Mouse (Mus musculus) c-Kit-negative CD71-positive TER-119-positive erythroid progenitor cells, embryonic 14.5 days (primary cell): ENCODE results near the gene Unc119b.
"Not testable (repeated sequence)": the region's sequence is repeated elsewhere in the genome, so short reads cannot be mapped to it uniquely, and the experiment has no call there.

Source experiments
- DNase-seq: peaks from one replicate; pipeline ENCODE4 v3.0.0-alpha.2; 2013; ENCODE audit warnings: low read depth, low spot score

Gene Unc119b

GRCm38 (mm10) chr5:115139124-115139523, 4.3 kb upstream of the Unc119b start:
- DNase-seq: no peak

- DNase-seq: no peak
These were observed 1.3 kb downstream of the Unc119b start for GRCm38 (mm10) chr5:115133358-115134066.

DNA sequence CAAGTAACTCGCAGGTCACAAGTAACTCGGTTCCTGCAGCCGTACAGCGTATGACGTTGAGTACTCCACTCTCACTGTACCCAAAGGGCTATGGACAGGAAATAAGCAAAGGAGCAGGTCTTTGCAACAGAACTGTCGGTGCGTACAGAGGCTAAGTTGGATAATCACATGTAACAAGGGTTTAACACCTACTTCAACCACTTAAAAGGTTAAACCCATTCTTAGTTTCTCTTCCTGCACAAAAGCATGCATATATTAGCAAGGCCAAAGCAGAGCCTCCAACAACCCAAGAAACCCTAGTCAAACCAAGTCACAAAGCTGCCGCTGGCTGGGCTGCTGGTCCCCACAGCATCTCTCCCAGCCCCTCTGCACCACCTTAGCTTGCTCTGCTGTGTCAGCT, 2.3 kb downstream of the Unc119b start:
- no peak for DNase-seq

DNA sequence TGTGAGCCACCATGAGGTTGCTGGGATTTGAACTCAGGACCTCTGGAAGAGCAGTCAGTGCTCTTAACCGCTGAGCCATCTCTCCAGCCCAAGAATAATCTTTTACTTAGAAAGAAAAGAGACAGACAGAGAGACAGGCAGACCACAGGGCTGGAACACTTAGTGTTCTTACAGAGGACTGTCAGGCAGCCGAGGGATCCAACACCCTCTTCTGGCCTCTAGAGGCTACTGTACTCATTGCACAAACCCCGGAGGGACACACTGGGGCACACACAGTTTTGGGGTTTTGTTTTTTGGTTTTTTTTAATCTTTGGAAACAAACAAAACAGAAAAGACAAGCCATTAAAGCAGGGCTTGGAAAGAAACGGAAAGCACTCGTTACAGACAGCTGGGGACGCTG, 5.4 kb downstream of the Unc119b start:
- no peak for DNase-seq

GRCm38 (mm10) chr5:115127421-115128179, 7.2 kb downstream of the Unc119b start:
- no peak for DNase-seq

DNA sequence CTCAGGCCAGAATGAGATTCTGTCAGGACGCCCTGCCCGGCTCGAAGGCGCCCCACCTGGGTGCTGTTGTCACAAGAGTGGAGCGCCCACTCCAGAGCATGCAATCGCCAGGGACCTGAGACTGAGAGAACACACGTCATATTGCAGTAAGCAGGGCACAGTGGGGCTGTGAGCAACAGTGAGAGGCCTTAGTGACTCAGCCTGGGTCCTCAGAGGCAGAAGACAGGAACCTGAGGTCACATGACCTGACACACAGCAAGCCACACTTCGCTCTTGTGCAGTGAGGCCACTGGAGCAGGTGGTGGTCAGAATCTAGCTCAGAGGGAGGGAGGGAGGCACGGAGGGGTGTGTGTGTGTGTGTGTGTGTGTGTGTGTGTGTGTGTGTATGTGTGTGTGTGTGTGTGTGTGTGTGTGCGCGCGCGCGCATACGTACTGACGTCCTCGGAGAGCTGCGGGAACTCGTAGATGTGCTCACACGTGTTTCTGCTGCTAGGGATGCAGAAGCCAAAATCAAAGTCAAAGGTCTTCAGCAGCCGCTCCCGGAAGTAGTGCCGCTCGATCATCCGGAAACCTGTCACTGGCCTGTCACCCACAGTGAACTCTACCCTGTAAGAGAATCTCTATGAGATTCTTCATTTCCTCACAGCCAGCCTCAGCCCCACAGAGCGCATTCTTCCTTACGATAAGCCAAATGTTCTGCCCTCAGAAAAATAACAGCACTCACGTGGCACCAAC, 8.0 kb downstream of the Unc119b start:
- no peak for DNase-seq

DNA sequence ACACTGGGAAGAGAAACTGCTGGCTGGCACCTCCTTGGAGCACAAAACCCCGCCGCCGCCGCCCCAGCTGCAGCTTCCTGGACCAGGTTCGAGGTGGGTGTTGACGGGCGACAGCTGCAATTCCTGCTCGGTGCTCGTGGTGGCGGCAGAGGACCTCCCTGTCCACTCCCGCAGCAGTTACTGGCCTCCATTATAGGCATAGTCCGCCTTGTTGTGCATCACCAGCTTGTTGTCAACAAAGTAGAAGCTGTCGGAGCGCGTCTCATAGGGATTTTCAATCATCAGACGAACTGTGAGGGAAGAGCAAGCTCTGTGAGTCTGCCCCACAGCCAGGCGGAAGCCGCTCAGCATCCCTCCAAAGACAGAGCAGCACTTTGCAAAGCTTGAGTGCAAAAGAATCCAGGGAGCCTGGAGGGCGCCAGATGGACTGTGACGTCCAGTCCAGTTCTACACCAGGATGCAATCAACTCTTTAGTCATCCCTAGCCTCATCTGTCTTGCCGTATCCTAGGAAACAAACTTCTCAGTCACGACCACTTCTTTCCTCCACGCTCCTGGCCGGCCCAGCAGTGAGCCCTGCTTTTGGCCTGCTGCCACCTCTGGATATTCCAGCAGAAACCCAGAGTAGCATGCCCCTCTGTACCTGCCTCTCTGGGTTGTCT, 9.4 kb downstream of the Unc119b start:
- peak; percentile 21 for DNase-seq

- no peak for DNase-seq
These were observed 10.1 kb downstream of the Unc119b start for GRCm38 (mm10) chr5:115124690-115125089.

DNA sequence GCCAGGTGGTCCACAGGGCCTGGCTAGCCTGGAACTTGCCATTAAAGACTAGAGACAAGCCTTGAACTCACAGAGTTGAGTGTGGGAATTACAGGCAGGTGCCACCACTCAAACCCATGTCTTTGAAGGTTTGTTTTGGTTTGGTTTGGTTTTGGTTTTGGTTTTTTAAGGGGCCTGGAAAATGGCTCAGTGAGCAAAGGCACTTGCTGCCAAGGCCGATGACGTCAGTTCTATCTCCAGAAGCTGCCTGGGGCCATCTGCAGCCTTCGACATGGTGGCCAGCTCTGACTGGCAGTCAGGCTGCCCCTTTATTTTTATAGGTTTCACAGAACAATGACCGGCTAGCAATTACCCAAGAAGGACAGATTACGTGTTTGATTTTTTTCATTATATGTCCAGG, 13.8 kb downstream of the Unc119b start:
- no peak for DNase-seq

- DNase-seq: peak; percentile 63
These were observed 15.7 kb downstream of the Unc119b start, which contains the start of gene Acads for GRCm38 (mm10) chr5:115118961-115119570. Acads (minus strand) TSS chr5:115119346.

- no peak for DNase-seq
These were observed 17.3 kb downstream of the Unc119b start for GRCm38 (mm10) chr5:115117467-115117866.

DNA sequence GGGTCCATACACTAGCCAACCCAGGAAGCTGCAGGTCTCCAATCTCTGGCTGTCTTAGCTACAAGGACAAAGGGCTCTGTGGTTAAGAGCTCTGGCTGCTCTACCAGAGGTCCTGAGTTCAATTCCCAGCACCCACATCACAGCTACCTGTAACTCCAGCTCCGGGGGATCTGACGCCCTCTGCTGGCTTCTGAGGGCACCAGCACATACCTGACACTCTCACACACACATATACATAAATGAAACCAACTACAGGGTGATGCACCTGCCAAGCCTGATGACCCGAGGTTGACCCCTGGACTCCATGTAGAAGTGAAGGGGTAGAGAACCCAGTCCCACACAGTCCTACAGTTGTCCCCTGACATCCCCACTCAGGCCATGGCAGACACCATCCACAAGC, 18.3 kb downstream of the Unc119b start:
- DNase-seq: no peak

DNA sequence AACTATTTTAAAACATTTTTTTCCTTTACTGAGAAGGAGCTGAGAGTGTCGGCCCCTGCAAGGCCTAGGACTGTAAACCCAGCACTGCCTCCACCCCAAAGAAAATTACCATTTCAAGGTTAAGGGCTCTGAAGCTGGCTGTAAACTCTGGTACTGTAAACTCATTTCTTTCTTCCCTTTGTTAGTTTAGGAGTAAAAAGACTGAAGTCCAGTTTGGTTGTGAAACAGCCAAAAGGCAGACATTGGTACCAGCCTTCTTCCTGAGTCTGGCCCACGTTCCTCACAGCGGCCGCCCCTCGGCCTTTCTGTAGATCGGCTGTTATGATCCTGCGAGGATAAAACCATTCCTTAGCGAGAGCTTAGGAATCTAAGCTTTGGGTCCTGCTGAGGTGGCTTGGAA, 20.3 kb downstream of the Unc119b start:
- no peak for DNase-seq

GRCm38 (mm10) chr5:115113244-115113643, 21.5 kb downstream of the Unc119b start:
- no peak for DNase-seq

DNA sequence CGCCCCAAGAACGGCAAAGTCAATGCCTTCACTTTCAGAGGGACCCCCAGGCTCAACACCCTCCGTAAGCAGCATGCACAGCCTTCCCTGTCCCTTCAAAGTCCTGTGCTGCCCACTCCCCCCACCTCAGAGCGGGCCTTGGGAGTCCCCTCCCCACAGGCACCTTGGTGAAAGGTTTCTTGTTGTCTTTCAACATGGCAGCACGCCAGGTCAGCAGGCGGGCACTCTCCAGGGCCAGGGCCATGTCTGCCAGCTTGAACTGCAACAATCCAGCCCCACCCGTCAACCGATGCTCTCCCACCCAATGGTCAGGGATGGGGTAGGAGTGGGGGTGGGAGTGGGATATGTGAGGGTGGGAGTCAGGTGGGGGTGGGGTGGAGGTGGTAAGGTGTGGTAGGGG, 23.6 kb downstream of the Unc119b start:
- no peak for DNase-seq

DNA sequence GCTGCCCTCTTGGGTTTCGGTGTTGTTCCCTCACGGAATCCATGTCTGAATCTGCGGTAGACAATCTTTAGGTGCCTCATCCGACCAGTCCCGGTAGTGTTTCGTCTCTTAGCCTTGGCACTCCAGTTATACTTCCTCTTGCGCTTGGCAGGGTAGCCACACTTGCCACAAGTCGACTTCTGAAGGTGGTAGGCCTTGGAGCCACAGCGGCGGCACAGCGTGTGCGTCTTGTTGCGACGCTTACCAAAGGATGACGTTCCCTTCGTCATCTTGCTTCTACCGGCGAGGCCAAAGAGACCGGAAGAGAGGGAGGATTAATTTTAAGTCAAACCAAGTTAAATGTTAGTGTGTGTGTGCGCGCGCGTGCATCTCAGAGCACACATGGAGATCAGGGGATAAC, 31.5 kb downstream of the Unc119b start:
- DNase-seq: not testable (repeated sequence)

- no peak for DNase-seq
These were observed 32.5 kb downstream of the Unc119b start for GRCm38 (mm10) chr5:115102231-115102630.

- DNase-seq: no peak
These were observed 34.3 kb downstream of the Unc119b start for GRCm38 (mm10) chr5:115100473-115100872.

DNA sequence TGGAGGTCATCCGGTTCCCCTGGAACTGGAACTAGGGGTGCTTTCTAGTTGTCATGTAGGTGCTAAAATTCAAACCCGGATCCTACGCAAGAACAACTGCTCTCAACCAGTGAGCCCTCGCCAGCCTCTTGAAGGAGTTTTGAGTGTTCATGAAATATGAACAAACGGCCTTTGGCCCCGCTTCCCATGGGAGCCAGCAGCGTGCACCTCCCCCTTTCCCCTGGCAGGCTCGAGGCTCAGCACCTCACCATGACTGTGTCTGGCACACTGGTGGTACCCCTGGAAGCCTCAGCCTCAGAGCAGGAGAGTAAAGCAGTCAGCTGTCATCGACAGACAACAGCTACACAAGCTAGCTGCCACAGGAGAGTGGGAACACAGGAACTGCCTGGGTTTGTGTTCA, 34.8 kb downstream of the Unc119b start:
- no peak for DNase-seq

DNA sequence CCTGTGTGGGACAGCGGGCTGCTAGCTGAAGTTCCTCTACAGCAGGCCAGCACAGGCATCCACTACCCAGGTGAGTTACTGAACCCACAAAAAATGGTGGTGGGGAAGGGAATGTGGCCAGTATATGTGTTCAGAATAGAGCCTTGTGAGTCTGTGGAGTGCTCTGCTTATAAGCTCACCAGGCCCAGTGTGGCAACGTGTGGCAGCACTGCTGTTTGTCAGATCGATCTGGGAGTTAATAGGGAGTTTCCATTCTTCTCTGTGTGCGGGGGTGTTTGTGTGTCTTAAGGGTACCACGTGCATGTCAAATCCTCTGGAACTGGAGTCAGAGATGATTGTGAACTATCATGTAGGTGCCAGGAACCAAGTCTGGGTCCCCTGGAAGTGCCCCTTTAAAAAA, 35.2 kb downstream of the Unc119b start:
- DNase-seq: no peak

DNA sequence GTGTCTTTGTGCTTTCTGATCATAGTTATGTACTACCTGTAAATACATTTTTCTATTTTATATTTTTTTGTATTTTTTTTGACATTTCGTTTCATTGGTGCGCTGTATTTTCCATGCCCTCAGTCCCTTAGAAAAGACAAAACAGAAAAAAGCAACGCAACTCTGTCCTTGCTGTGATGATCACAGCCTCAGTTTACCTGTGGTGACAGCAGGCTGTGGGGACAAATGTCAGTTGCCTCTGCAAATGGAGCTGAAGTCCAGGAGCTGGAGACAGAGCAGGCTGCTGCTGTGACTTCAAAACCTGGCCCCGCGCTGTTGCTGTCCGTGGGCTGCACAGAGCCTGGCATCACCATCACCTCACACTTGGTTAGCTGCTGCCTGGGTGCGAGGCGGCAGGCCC, 36.6 kb downstream of the Unc119b start, which contains the start of gene Gm10401:
Gene Gm10401, minus strand, starts transcription at position 101 of the 400 bp plus-strand sequence.
- no peak for DNase-seq
